In the genomic region with DNA sequence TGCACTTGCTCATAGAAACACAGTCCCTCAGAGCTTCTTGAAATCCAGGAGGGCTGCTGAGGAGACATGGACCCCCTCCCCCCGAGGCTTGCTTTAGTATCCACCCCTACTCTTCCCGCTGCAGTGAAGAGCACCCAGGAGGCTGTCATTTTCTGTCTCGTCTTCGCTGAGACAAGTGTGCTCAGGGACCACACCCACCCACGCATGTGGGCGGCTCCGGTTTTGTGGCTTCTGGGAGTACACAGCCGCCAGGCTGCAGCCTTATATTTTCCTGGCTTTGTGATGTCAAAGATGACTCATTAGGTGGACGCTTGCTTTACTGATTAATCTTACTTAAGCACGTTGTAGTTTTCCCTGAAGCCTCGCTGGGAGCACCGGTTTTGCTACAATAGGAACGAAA, we compare ENCODE assay signal across 8 mouse cellular contexts. TPM values are rescaled to one million over a fixed set of nuclear protein-coding genes. Genes with fewer than 3 reads are reported as not detected.
DNase-seq lines count a peak whose midpoint lies in the region; ATAC-seq and TF ChIP-seq lines count a peak whose summit lies in the region.
"Had no signal": no experiment of that assay in that cellular context is flagged by ENCODE, and none has a peak within 500 bp of the region (broad histone marks: within the 10 kb centered on the region; RNA-seq: fewer than 3 reads in every experiment).

No protein-coding gene starts in this region.

- ATAC-seq in liver, embryonic 11.5 days (replicated peaks; ENCODE audit: low FRiP score): no peak
- no peak for ATAC-seq in hindbrain, postnatal 0 days
- no peak for ATAC-seq in midbrain, embryonic 15.5 days (replicated peaks)

- H3K9ac ChIP-seq in liver, embryonic 11.5 days (ENCODE audit: low read depth, low read length): no peak overlapping the region
- peak overlapping the region; percentile 35; the same call in 1 of the 2 replicates for H3K9ac ChIP-seq in hindbrain, postnatal 0 days (replicated peaks; ENCODE audit: low read length)
- peak overlapping the region; percentile 35; the same call in 1 of the 2 replicates for H3K9ac ChIP-seq in midbrain, embryonic 15.5 days

- H3K36me3 ChIP-seq in liver, embryonic 11.5 days (ENCODE audit: control insufficient read depth, insufficient read depth, low read length): no peaks in the 10 kb centered on the region
- no peaks in the 10 kb centered on the region for H3K36me3 ChIP-seq in hindbrain, postnatal 0 days (ENCODE audit: insufficient read depth, low read length)
- H3K36me3 ChIP-seq in midbrain, embryonic 15.5 days (replicated peaks): no peaks in the 10 kb centered on the region

- H3K4me2 ChIP-seq in liver, embryonic 11.5 days: peak overlapping the region; percentile 42
- H3K4me2 ChIP-seq in hindbrain, postnatal 0 days (ENCODE audit: low read depth, low read length): peak overlapping the region; percentile 61
- peak overlapping the region; percentile 60 for H3K4me2 ChIP-seq in midbrain, embryonic 15.5 days

- no peaks in the 10 kb centered on the region for H3K4me1 ChIP-seq in liver, embryonic 11.5 days (replicated peaks; ENCODE audit: control insufficient read depth, insufficient read depth, low read length)
- H3K4me1 ChIP-seq in hindbrain, postnatal 0 days (ENCODE audit: insufficient read depth, low read length): peaks cover 5% of the 10 kb centered on the region; the same call in 1 of the 2 replicates
- H3K4me1 ChIP-seq in midbrain, embryonic 15.5 days: peaks cover 6% of the 10 kb centered on the region; the same call in 1 of the 2 replicates

- no peaks in the 10 kb centered on the region for H3K9me3 ChIP-seq in liver, embryonic 11.5 days (ENCODE audit: control insufficient read depth, low read length)
- H3K9me3 ChIP-seq in hindbrain, postnatal 0 days (ENCODE audit: low read length): no peaks in the 10 kb centered on the region
- no peaks in the 10 kb centered on the region for H3K9me3 ChIP-seq in midbrain, embryonic 15.5 days

- peak overlapping the region; percentile 10; the same call in 1 of the 2 replicates for H3K4me3 ChIP-seq in liver, embryonic 11.5 days (ENCODE audit: low read depth, low read length)
- H3K4me3 ChIP-seq in hindbrain, postnatal 0 days (ENCODE audit: low read length): peak overlapping the region; percentile 31
- peak overlapping the region; percentile 35 for H3K4me3 ChIP-seq in midbrain, embryonic 15.5 days

- TF ChIP-seq CTCF in hindbrain, postnatal 0 days (IDR thresholded peaks at IDR 0.05; ENCODE audit: low read depth): no peak

- H3K27ac ChIP-seq in liver, embryonic 11.5 days (ENCODE audit: low read depth, low read length): no peak overlapping the region
- no peak overlapping the region for H3K27ac ChIP-seq in hindbrain, postnatal 0 days
- H3K27ac ChIP-seq in midbrain, embryonic 15.5 days: no peak overlapping the region

- DNase-seq in liver, embryonic 11.5 days (ENCODE audit: low spot score): no peak
- DNase-seq in liver (no peak), adipocyte (ENCODE audit: low spot score) (no peak)
- peak; percentile 73 for DNase-seq in brain, adult 2 months (ENCODE audit: low read depth, low spot score)
- peak; percentile 30 for DNase-seq in hindbrain, postnatal 0 days (ENCODE audit: low spot score)
- no peak for DNase-seq in urinary bladder, adult 18-20 months (ENCODE audit: low spot score in 2 of 2)

- peaks cover 6% of the 10 kb centered on the region; the same call in 1 of the 2 replicates for H3K27me3 ChIP-seq in liver, embryonic 11.5 days (replicated peaks; ENCODE audit: control insufficient read depth, insufficient read depth, low read length)
- H3K27me3 ChIP-seq in hindbrain, postnatal 0 days (ENCODE audit: insufficient read depth, low read length): no peaks in the 10 kb centered on the region
- no peaks in the 10 kb centered on the region for H3K27me3 ChIP-seq in midbrain, embryonic 15.5 days (replicated peaks)

- 14% methylated on average over 13 of the region's 13 CpGs for WGBS in liver, embryonic 11.5 days
- 12% methylated on average over 13 of the region's 13 CpGs for WGBS in hindbrain, postnatal 0 days
- 15% methylated on average over 13 of the region's 13 CpGs for WGBS in midbrain, embryonic 15.5 days

RNA-seq across cellular contexts. Expression of a gene that starts 20.8 kb away (rescaled TPM):
- 15.0 and 18.8 TPM in 2 replicates for polyA plus RNA-seq in liver, embryonic 11.5 days (2014; fragmentation: Nextera tagmentation; extraction: Ambion mirVana)
- total RNA-seq in hindbrain, postnatal 0 days (2014; rRNA removed): 10.3 and 12.2 TPM in 2 replicates
- polyA plus RNA-seq in hindbrain, postnatal 0 days (2015; fragmentation: Nextera tagmentation; extraction: Ambion mirVana): 18.3 and 18.8 TPM in 2 replicates
- 29.8 and 33.3 TPM in 2 replicates for polyA plus RNA-seq in midbrain, embryonic 15.5 days (2015; fragmentation: Nextera tagmentation; extraction: Ambion mirVana)

RNA-seq across cellular contexts. Expression of a gene that starts 26.7 kb away (rescaled TPM):
- not detected in 2 replicates for polyA plus RNA-seq in liver, embryonic 11.5 days (2014; fragmentation: Nextera tagmentation; extraction: Ambion mirVana)
- 3.5 and 4.4 TPM in 2 replicates for total RNA-seq in hindbrain, postnatal 0 days (2014; rRNA removed)
- polyA plus RNA-seq in hindbrain, postnatal 0 days (2015; fragmentation: Nextera tagmentation; extraction: Ambion mirVana): 1.5 and 2.4 TPM in 2 replicates
- polyA plus RNA-seq in midbrain, embryonic 15.5 days (2015; fragmentation: Nextera tagmentation; extraction: Ambion mirVana): 0.22 and 0.68 TPM in 2 replicates
- polyA plus RNA-seq: gonadal fat pad, adult 2 months had no signal

RNA-seq across cellular contexts. Expression of a gene that starts 27.9 kb away (rescaled TPM):
- 0.14 and 0.22 TPM in 2 replicates for polyA plus RNA-seq in liver, embryonic 11.5 days (2014; fragmentation: Nextera tagmentation; extraction: Ambion mirVana)
- total RNA-seq in hindbrain, postnatal 0 days (2014; rRNA removed): 30.8 and 32.2 TPM in 2 replicates
- 22.3 and 23.8 TPM in 2 replicates for polyA plus RNA-seq in hindbrain, postnatal 0 days (2015; fragmentation: Nextera tagmentation; extraction: Ambion mirVana)
- polyA plus RNA-seq in midbrain, embryonic 15.5 days (2015; fragmentation: Nextera tagmentation; extraction: Ambion mirVana): 2.5 and 2.8 TPM in 2 replicates
- polyA plus RNA-seq: gonadal fat pad, adult 2 months had no signal

Comparison
In these comparisons a context has a peak if more than half of its experiments do, and no peak if none do; other contexts are left out.
1. DNase-seq: peak in brain, adult 2 months (single experiment) and hindbrain, postnatal 0 days (single experiment); none in liver, embryonic 11.5 days (single experiment), liver (single experiment), adipocyte (single experiment) and urinary bladder, adult 18-20 months (0 of 2).
2. Peak in every context shown above with its lines, with median percentiles within 50 percentile points of each other: H3K4me2 ChIP-seq and H3K4me3 ChIP-seq.